Mouse (Mus musculus) CH12.LX (cell line): ENCODE results near the gene Tmem214.

Experiments used
- CTCF ChIP-seq, 2 experiments: IDR thresholded peaks in 1 of 2; conservative IDR thresholded peaks in 1 of 2; 2 replicates each; pipeline ENCODE4 v1.5.1; 2011 to 2012; ENCODE audit warnings: low read depth in 2 of 2, low read length in 2 of 2, improper control_type of control experiment in 1 of 2, inconsistent platforms in 1 of 2, mild to moderate bottlenecking in 1 of 2, moderate library complexity in 1 of 2
- E2F4 ChIP-seq: IDR thresholded peaks from 2 replicates; pipeline ENCODE4 v1.6.1; 2011; ENCODE audit warnings: low read depth, low read length, improper control_type of control experiment; ENCODE audit not compliant: insufficient replicate concordance
- EP300 ChIP-seq: IDR thresholded peaks from 2 replicates; pipeline ENCODE4 v1.6.1; 2011; ENCODE audit warnings: low read length, improper control_type of control experiment
- JUN ChIP-seq: IDR thresholded peaks from 2 replicates; pipeline ENCODE4 v1.6.1; 2011; ENCODE audit warnings: low read depth, mild to moderate bottlenecking, low read length, improper control_type of control experiment, moderate library complexity; ENCODE audit not compliant: insufficient read depth
- POLR2A ChIP-seq: IDR thresholded peaks from 2 replicates; pipeline ENCODE4 v1.6.1; 2011; ENCODE audit warnings: low read depth, mild to moderate bottlenecking, improper control_type of control experiment, low read length
- POLR2AphosphoS2 ChIP-seq: IDR thresholded peaks from 2 replicates; pipeline ENCODE4 v1.6.1; 2011; ENCODE audit warnings: low read depth, low read length, improper control_type of control experiment
- RAD21 ChIP-seq: IDR thresholded peaks from 2 replicates; pipeline ENCODE4 v1.6.1; 2011; ENCODE audit warnings: low read depth, mild to moderate bottlenecking, low read length, improper control_type of control experiment, moderate library complexity
- USF2 ChIP-seq: conservative IDR thresholded peaks from 2 replicates; pipeline ENCODE4 v1.6.1; 2011; ENCODE audit warnings: low read depth, low read length, improper control_type of control experiment
- ZC3H11A ChIP-seq: IDR thresholded peaks from 2 replicates; pipeline ENCODE4 v1.6.1; 2012; ENCODE audit warnings: low read depth, mild to moderate bottlenecking, inconsistent platforms, low read length, improper control_type of control experiment
- ZKSCAN1 ChIP-seq: IDR thresholded peaks from 2 replicates; pipeline ENCODE4 v1.6.1; 2012; ENCODE audit warnings: low read depth, inconsistent platforms, low read length, improper control_type of control experiment, borderline replicate concordance
- ZMIZ1 ChIP-seq: IDR thresholded peaks from 2 replicates; pipeline ENCODE4 v1.6.1; 2012; ENCODE audit warnings: low read depth, mild to moderate bottlenecking, inconsistent platforms, low read length, improper control_type of control experiment

- TF ChIP-seq CTCF (conservative IDR thresholded peaks at IDR 0.05 in 1 of 2, IDR thresholded peaks at IDR 0.05 in 1 of 2; ENCODE audit: low read depth in 2 of 2, low read length in 2 of 2) (no peak), USF2 (no peak), E2F4 (no peak), ZKSCAN1 (no peak), EP300 (no peak), POLR2AphosphoS2 (no peak), POLR2A (no peak), ZMIZ1 (no peak), RAD21 (no peak), ZC3H11A (no peak), JUN (no peak)
Measured at GRCm38 (mm10) chr5:30910481-30910880, 42.7 kb downstream of the Tmem214 start.
